ENCODE assay signal across 8 mouse cellular contexts in the genomic region with DNA sequence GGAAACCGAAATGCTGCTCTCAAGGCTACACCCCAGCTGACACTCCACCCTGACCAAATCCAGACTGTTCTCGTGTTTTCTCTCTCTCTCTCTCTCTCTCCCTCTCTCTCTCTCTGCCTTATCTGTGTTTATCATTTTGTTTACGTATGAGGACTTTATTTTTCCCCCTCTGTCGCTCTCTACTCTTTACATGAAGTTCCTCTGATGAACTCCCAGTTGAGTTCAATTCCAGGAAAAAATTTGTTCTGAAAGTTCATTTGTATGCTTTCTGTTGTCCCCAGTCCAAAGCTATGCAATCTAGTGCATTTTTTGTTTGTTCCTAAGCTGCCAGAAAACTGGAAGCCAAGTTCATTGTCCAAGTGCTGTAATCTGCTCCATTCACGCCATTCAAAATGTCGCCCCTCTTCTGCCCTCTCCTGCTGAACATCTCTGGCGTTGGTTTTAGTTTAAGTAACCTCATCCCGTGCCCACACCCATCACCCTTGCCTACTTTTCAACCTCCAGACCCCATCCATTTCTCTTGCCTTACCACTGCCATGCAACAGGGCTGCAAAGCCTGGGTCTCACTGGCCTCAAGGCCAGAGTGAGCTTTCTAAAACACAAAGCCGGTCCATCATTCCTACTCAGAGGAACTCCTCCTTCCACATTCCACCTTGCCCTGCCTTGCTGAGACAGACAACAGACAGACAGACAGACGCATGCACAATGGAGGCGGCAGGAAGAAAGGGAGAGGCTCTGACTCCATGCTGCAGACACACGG. TPM values are rescaled to one million over a fixed set of nuclear protein-coding genes. Genes with fewer than 3 reads are reported as not detected.
DNase-seq lines count a peak whose midpoint lies in the region; ATAC-seq and TF ChIP-seq lines count a peak whose summit lies in the region.

No protein-coding gene starts in this region.

- H3K27me3 ChIP-seq in kidney, embryonic 14.5 days (ENCODE audit: control insufficient read depth, insufficient read depth, low read length), result no peaks in the 10 kb centered on the region
- H3K27me3 ChIP-seq in hindbrain, embryonic 10.5 days (ENCODE audit: insufficient read depth, poor library complexity, severe bottlenecking), result no peaks in the 10 kb centered on the region
- H3K27me3 ChIP-seq in midbrain, embryonic 14.5 days (ENCODE audit: control insufficient read depth, insufficient read depth, low read length), result no peaks in the 10 kb centered on the region

- H3K4me1 ChIP-seq in kidney, embryonic 14.5 days (ENCODE audit: control insufficient read depth, insufficient read depth, low read length), result peaks cover 35% of the 10 kb centered on the region
- H3K4me1 ChIP-seq in cortical plate, adult 2 months (ENCODE audit: control insufficient read depth, insufficient read depth, low read length), result peaks cover 2% of the 10 kb centered on the region
- peaks cover 59% of the 10 kb centered on the region for H3K4me1 ChIP-seq in hindbrain, embryonic 10.5 days (replicated peaks)
- peaks cover 46% of the 10 kb centered on the region for H3K4me1 ChIP-seq in midbrain, embryonic 14.5 days (ENCODE audit: control insufficient read depth, insufficient read depth, low read length)

- no peak for ATAC-seq in kidney, embryonic 14.5 days (ENCODE audit: low FRiP score, low TSS enrichment)
- ATAC-seq in midbrain, embryonic 14.5 days (ENCODE audit: low FRiP score, low TSS enrichment), result no peak

- no peak overlapping the region for H3K27ac ChIP-seq in kidney, embryonic 14.5 days (ENCODE audit: low read depth, low read length)
- H3K27ac ChIP-seq in cortical plate, adult 2 months (ENCODE audit: insufficient read depth, low read length), result no peak overlapping the region
- peak overlapping the region; percentile 71 for H3K27ac ChIP-seq in hindbrain, embryonic 10.5 days
- H3K27ac ChIP-seq in midbrain, embryonic 14.5 days (replicated peaks; ENCODE audit: low read depth, low read length), result no peak overlapping the region

- H3K9me3 ChIP-seq in kidney, embryonic 14.5 days (ENCODE audit: control insufficient read depth, low read length), result no peaks in the 10 kb centered on the region
- H3K9me3 ChIP-seq in hindbrain, embryonic 10.5 days, result no peaks in the 10 kb centered on the region
- no peaks in the 10 kb centered on the region for H3K9me3 ChIP-seq in midbrain, embryonic 14.5 days (ENCODE audit: control insufficient read depth, low read length)

- H3K4me3 ChIP-seq in kidney, embryonic 14.5 days (ENCODE audit: low read length), result no peak overlapping the region
- H3K4me3 ChIP-seq in cortical plate, adult 2 months (ENCODE audit: insufficient read depth, low read length), result peak overlapping the region; percentile 12; the same call in 1 of the 2 replicates
- H3K4me3 ChIP-seq in hindbrain, embryonic 10.5 days, result peak overlapping the region; percentile 93
- peak overlapping the region; percentile 80 for H3K4me3 ChIP-seq in midbrain, embryonic 14.5 days (replicated peaks; ENCODE audit: low read depth, low read length)

- no peak for DNase-seq in kidney, postnatal 25 days
- DNase-seq in hindbrain, embryonic 10.5 days (ENCODE audit: low spot score), result no peak
- no peak for DNase-seq in midbrain, embryonic 14.5 days
- DNase-seq in left cerebral cortex, postnatal 10 days (ENCODE audit: extremely low spot score in 1 of 2, low spot score in 2 of 2), result no peak
- no peak for DNase-seq in ovary, adult 18-20 months (ENCODE audit: low spot score)
- DNase-seq in B cell, adult 2 months, result no peak

- TF ChIP-seq CTCF in cortical plate, adult 2 months (IDR thresholded peaks at IDR 0.05; ENCODE audit: extremely low read depth, insufficient read depth, low read length), result no peak

- 0 out of 2 replicates have a peak overlapping the region, but pooled peaks have one; percentile 79 for H3K4me2 ChIP-seq in kidney, embryonic 14.5 days (replicated peaks; ENCODE audit: low read depth, low read length)
- H3K4me2 ChIP-seq in midbrain, embryonic 14.5 days (ENCODE audit: low read length), result peak overlapping the region; percentile 75

- H3K36me3 ChIP-seq in kidney, embryonic 14.5 days (ENCODE audit: control insufficient read depth, insufficient read depth, low read length), result no peaks in the 10 kb centered on the region
- peaks cover 38% of the 10 kb centered on the region for H3K36me3 ChIP-seq in hindbrain, embryonic 10.5 days
- 0 out of 2 replicates have a peak, but pooled peaks cover 4% of the 10 kb centered on the region for H3K36me3 ChIP-seq in midbrain, embryonic 14.5 days (ENCODE audit: control insufficient read depth, insufficient read depth, low read length)

- no peak for TF ChIP-seq POLR2A in cortical plate, adult 2 months (IDR thresholded peaks at IDR 0.05; ENCODE audit: extremely low read depth, insufficient read depth, low read length)

- WGBS in kidney, embryonic 14.5 days, result 63% methylated on average over 12 of the region's 12 CpGs
- 68% methylated on average over 12 of the region's 12 CpGs for WGBS in hindbrain, embryonic 10.5 days
- WGBS in midbrain, embryonic 14.5 days, result 41% methylated on average over 12 of the region's 12 CpGs

- intact Hi-C loops in left cerebral cortex, postnatal 10 days (cut with DNase I), result loop anchor here (5.0 kb wide), 1 partner anchor 43 kb away; no protein-coding TSS in a partner anchor

- H3K9ac ChIP-seq in kidney, embryonic 14.5 days (ENCODE audit: low read depth, low read length), result no peak overlapping the region; the same call in 1 of the 2 replicates
- H3K9ac ChIP-seq in midbrain, embryonic 14.5 days (replicated peaks; ENCODE audit: low read length), result no peak overlapping the region; the same call in 1 of the 2 replicates

RNA-seq across cellular contexts. Expression of a gene that starts 2.6 kb away (rescaled TPM):
- 23.3 and 31.8 TPM in 2 replicates for polyA plus RNA-seq in kidney, embryonic 14.5 days (2014; fragmentation: Nextera tagmentation; extraction: Ambion mirVana)
- polyA plus RNA-seq in cortical plate, adult 2 months (2012; rRNA removed), result 13.1 and 14.0 TPM in 2 replicates
- 42.7 and 45.6 TPM in 2 replicates for polyA plus RNA-seq in hindbrain, embryonic 10.5 days (2016; fragmentation: Nextera tagmentation; extraction: Ambion mirVana)
- 23.3 and 31.5 TPM in 2 replicates for polyA plus RNA-seq in midbrain, embryonic 14.5 days (2014; fragmentation: Nextera tagmentation; extraction: Ambion mirVana)
- total RNA-seq in left cerebral cortex, postnatal 10 days (2021), result 10 to 100 TPM; 19.8 to 21.8 TPM

RNA-seq across cellular contexts. Expression of a gene that starts 18.6 kb away (rescaled TPM):
- polyA plus RNA-seq in kidney, embryonic 14.5 days (2014; fragmentation: Nextera tagmentation; extraction: Ambion mirVana), result 13.8 and 24.4 TPM in 2 replicates
- polyA plus RNA-seq in cortical plate, adult 2 months (2012; rRNA removed), result 26.2 and 26.4 TPM in 2 replicates
- 29.3 and 30.8 TPM in 2 replicates for polyA plus RNA-seq in hindbrain, embryonic 10.5 days (2016; fragmentation: Nextera tagmentation; extraction: Ambion mirVana)
- 34.5 and 48.7 TPM in 2 replicates for polyA plus RNA-seq in midbrain, embryonic 14.5 days (2014; fragmentation: Nextera tagmentation; extraction: Ambion mirVana)
- 10 to 100 TPM; 24.2 to 29.8 TPM for total RNA-seq in left cerebral cortex, postnatal 10 days (2021)

RNA-seq across cellular contexts. Expression of a gene that starts 30.5 kb away (rescaled TPM):
- polyA plus RNA-seq in kidney, embryonic 14.5 days (2014; fragmentation: Nextera tagmentation; extraction: Ambion mirVana), result 2.1 TPM in 1 of 2 replicates, not detected in the other
- polyA plus RNA-seq in cortical plate, adult 2 months (2012; rRNA removed), result 0.81 and 1.9 TPM in 2 replicates
- polyA plus RNA-seq in hindbrain, embryonic 10.5 days (2016; fragmentation: Nextera tagmentation; extraction: Ambion mirVana), result 0.76 and 1.6 TPM in 2 replicates
- polyA plus RNA-seq in midbrain, embryonic 14.5 days (2014; fragmentation: Nextera tagmentation; extraction: Ambion mirVana), result 0.58 TPM in 1 of 2 replicates, not detected in the other
- not detected for total RNA-seq in left cerebral cortex, postnatal 10 days (2021)

RNA-seq across cellular contexts. Expression of a gene that starts 37.3 kb away (rescaled TPM):
- polyA plus RNA-seq in kidney, embryonic 14.5 days (2014; fragmentation: Nextera tagmentation; extraction: Ambion mirVana), result 304 and 445 TPM in 2 replicates
- polyA plus RNA-seq in cortical plate, adult 2 months (2012; rRNA removed), result 239 and 266 TPM in 2 replicates
- polyA plus RNA-seq in hindbrain, embryonic 10.5 days (2016; fragmentation: Nextera tagmentation; extraction: Ambion mirVana), result 292 and 328 TPM in 2 replicates
- polyA plus RNA-seq in midbrain, embryonic 14.5 days (2014; fragmentation: Nextera tagmentation; extraction: Ambion mirVana), result 404 and 530 TPM in 2 replicates
- 100 to 1,000 TPM; 196 to 198 TPM for total RNA-seq in left cerebral cortex, postnatal 10 days (2021)
